Mouse (Mus musculus): Measurements from ENCODE around the gene Scn5a. TPM values are rescaled to one million over a fixed set of nuclear protein-coding genes. Genes with fewer than 3 reads are reported as not detected.

The Scn5a gene
- total RNA-seq, 2 experiments from 2014 or later = 1.4 to 1.5 TPM

- DNase-seq (ENCODE audit: low spot score in 2 of 2) = no peak
Observed at GRCm38 (mm10) chr9:119566214-119566613, 12.6 kb downstream of the Scn5a start.

- DNase-seq (ENCODE audit: low spot score in 2 of 2) = no peak
Observed at GRCm38 (mm10) chr9:119564803-119565202, 14.0 kb downstream of the Scn5a start.

DNA sequence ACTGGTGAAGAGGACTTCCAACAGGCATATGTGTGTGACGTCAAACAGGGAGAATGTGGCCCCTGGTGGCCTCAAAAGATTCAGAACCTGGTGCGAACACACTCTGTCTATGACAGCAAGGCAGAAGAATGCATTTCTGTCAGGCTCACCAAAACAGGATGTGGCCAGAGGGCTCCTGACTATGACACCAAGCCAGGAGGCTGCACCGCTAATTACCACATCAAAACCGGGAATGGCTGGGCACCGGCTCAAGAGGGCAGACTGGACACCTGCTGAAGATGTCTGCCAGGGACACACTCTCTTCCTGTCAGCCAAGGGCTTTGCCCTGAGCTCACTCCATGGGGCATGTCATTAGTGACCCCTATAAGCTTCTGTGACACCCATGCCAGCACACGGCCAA lies 15.2 kb downstream of the Scn5a start:
- no peak for DNase-seq (ENCODE audit: low spot score in 2 of 2)

DNA sequence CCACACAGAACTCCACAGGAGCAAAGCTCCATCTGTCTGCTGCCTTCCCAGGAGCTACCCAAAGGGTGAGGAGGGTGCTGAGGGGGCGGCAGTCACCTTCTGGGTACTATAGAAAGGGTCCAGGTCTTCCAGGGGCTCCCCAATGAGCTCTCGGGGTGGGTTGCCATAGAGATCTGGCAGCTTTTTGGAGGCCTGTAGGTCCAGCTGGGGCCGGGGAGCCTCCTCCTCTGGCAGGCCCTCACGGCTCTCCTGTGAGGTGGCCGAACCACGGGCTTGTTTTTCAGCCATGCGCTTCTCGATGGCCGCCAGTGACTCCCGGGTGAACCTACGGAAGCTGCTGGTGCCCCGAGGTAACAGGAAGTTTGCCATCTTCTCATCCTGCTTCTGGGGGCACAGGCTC lies 16.6 kb downstream of the Scn5a start:
- no peak for DNase-seq (ENCODE audit: low spot score in 2 of 2)

GRCm38 (mm10) chr9:119561746-119562145 lies 17.1 kb downstream of the Scn5a start:
- no peak for DNase-seq (ENCODE audit: low spot score in 2 of 2)

GRCm38 (mm10) chr9:119559537-119560276 lies 19.1 kb downstream of the Scn5a start:
- DNase-seq (ENCODE audit: low spot score in 2 of 2) = no peak

GRCm38 (mm10) chr9:119558119-119558854 lies 20.5 kb downstream of the Scn5a start:
- DNase-seq (ENCODE audit: low spot score in 2 of 2) = peak; percentile 40 to 62

- no peak for DNase-seq (ENCODE audit: low spot score in 2 of 2)
Observed at GRCm38 (mm10) chr9:119556043-119556442, 22.8 kb downstream of the Scn5a start.

DNA sequence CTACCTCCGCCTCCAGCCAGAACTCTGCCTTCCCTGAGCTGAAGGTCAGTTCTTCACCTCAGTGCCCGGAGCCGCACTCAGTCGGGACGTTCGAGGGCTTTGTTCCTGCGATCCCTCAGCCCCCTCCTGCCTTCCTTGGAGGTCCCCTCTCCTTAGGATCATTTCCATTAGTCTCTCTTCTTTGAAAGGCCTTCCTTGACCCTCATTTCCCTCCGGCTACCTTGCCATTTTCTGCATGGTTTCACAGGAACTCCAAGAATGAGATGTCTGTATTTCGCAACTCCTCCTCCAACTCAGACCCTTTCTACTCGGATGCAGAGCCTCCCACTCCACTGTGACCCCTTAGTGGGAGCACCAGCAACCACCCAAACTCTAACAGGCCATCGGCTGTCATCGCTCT lies 31.3 kb downstream of the Scn5a start:
- DNase-seq (ENCODE audit: low spot score in 2 of 2) = no peak

GRCm38 (mm10) chr9:119547128-119547527 lies 31.7 kb downstream of the Scn5a start:
- DNase-seq (ENCODE audit: low spot score in 2 of 2) = no peak

DNA sequence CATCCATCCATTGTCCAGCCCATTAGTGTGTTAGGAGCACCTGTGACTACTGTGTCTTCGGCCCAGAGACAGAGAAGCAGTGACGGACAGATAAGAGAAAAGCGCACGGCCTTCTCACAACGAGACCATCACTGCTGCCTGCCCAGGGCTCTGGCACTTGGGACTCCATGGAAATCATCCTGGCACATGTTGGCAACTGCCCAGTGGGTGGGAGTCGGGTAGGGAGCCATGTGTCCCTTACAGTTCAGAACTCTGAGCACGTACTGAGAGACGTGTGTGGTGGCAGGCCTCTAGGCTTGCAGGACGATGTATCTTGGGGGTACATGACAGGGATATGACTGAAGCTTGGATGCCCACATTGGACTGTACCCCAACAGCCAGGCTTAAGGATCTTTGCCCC lies 38.1 kb downstream of the Scn5a start:
- DNase-seq (ENCODE audit: low spot score in 2 of 2) = no peak

DNA sequence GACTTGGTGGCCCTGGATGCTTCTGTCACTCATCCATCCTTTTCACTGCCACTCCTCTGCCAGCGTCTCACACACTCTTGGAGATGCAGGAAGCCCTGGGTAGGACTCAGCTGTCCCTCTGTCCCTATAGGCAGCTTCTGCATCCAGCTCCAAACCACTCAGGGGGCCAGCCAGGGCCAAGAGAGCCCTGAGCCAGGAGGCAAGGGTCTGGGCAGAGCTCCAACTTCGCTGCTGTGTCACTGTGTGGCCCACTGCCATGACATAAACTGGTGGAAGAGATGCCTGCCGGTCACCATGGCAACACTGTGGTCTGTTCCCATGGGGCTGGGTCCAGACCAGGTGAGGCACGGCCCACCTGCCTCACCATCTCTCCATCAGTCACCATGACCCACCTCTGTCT lies 41.0 kb downstream of the Scn5a start:
- DNase-seq (ENCODE audit: low spot score in 2 of 2) = no peak

GRCm38 (mm10) chr9:119531684-119532417 lies 47.0 kb downstream of the Scn5a start:
- no peak for DNase-seq (ENCODE audit: low spot score in 2 of 2)

GRCm38 (mm10) chr9:119524511-119524910 lies 54.3 kb downstream of the Scn5a start:
- no peak for DNase-seq (ENCODE audit: low spot score in 2 of 2)

- no peak for DNase-seq (ENCODE audit: low spot score in 2 of 2)
Observed at GRCm38 (mm10) chr9:119523301-119523700, 55.5 kb downstream of the Scn5a start.

DNA sequence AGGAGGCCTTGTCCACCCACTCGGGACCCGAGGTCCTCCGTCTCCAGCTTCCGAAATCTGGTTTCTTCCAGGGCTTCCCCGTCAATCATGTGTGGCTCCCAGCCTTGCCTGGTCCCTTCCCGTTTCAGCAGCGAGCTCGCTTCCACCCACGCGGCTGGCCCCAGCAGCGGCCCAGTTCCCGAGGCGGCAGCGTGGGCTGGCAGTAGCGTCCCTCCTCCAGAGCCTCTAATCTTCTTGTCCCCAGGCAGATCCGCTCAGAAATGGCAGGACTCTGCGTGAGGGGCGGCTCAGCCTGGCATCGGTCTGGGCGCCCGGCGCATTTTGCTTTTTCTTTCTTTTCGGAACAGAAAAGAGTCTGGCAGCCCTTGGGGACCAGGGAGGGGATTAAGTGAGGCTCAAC lies 59.7 kb downstream of the Scn5a start:
- no peak for DNase-seq (ENCODE audit: low spot score in 2 of 2)

GRCm38 (mm10) chr9:119518177-119518576 lies 60.6 kb downstream of the Scn5a start:
- no peak for DNase-seq (ENCODE audit: low spot score in 2 of 2)

DNA sequence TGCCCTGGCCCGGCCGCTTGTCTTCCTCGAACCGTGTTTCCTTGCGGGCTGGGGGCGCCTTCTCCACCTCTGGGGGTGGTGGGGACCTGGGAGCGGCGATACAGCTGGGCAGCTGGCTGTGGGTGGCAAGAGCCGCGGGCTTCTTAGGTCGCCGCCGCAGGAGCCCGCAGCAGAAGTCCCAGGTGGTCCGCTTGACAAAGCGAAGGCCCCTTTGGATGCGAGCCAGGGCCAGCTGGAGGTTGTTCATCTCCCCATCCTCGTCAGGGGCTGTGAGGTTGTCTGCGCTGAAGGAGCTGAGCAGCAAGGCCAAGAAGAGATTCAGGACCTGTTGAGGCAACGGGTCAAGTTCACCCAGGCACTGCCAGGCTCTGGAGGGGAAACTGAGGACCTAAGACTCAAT lies 61.3 kb downstream of the Scn5a start:
- no peak for DNase-seq (ENCODE audit: low spot score in 2 of 2)

DNA sequence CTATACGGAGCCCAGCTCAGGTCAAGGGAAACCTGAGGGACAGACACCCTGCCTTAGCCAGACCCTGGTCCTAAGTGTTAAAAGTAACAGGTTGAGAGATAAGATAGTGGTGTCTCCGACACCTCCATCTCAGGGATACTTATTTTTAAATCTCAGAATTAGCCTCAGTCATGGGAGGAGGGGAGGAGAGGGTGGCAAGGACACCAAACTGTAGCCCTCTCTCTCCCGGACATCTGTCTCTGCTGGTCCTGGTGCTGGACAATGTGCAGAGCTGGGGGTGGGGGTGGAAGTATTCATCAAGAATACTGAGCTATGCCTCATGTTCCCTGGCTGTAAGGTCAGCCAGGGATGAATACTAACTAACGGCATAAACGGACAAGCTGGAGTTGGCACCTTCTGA lies 62.0 kb downstream of the Scn5a start:
- DNase-seq (ENCODE audit: low spot score in 2 of 2) = no peak

GRCm38 (mm10) chr9:119515454-119515853 lies 63.4 kb downstream of the Scn5a start:
- no peak for DNase-seq (ENCODE audit: low spot score in 2 of 2)

- DNase-seq (ENCODE audit: low spot score in 2 of 2) = no peak
Observed at GRCm38 (mm10) chr9:119514986-119515385, 63.8 kb downstream of the Scn5a start.

GRCm38 (mm10) chr9:119513816-119514215 lies 65.0 kb downstream of the Scn5a start:
- no peak for DNase-seq (ENCODE audit: low spot score in 2 of 2)
